In genomic region chr3:35332534-35333272, GRCm38 (mm10) we compare ENCODE assay signal across 10 mouse cellular contexts.
DNase-seq lines count a peak whose midpoint lies in the region; ATAC-seq and TF ChIP-seq lines count a peak whose summit lies in the region.
"Had no signal": no experiment of that assay in that cellular context is flagged by ENCODE, and none has a peak within 500 bp of the region (broad histone marks: within the 10 kb centered on the region; RNA-seq: fewer than 3 reads in every experiment).

No protein-coding gene starts in this region.

- peaks cover 50% of the 10 kb centered on the region for H3K4me1 ChIP-seq in forebrain, embryonic 13.5 days
- H3K4me1 ChIP-seq in limb, embryonic 13.5 days: 0 out of 2 replicates have a peak, but pooled peaks cover 7% of the 10 kb centered on the region
- peaks cover 9% of the 10 kb centered on the region for H3K4me1 ChIP-seq in neural tube, embryonic 15.5 days

- H3K4me3 ChIP-seq in layer of hippocampus, adult 2 months: no peak overlapping the region
- peak overlapping the region; percentile 1; the same call in 1 of the 2 replicates for H3K4me3 ChIP-seq in forebrain, embryonic 13.5 days
- peak overlapping the region; percentile 15 for H3K4me3 ChIP-seq in limb, embryonic 13.5 days
- H3K4me3 ChIP-seq in neural tube, embryonic 15.5 days (replicated peaks): no peak overlapping the region

- 0 out of 2 replicates have a peak overlapping the region, but pooled peaks have one; percentile 21 for H3K9ac ChIP-seq in forebrain, embryonic 13.5 days
- H3K9ac ChIP-seq in limb, embryonic 13.5 days: no peak overlapping the region
- no peak overlapping the region for H3K9ac ChIP-seq in neural tube, embryonic 15.5 days (replicated peaks)

- peak overlapping the region; percentile 48 for H3K4me2 ChIP-seq in forebrain, embryonic 13.5 days
- peak overlapping the region; percentile 48 for H3K4me2 ChIP-seq in limb, embryonic 13.5 days (replicated peaks)
- peak overlapping the region; percentile 43 for H3K4me2 ChIP-seq in neural tube, embryonic 15.5 days

- H3K27me3 ChIP-seq in forebrain, embryonic 13.5 days: no peaks in the 10 kb centered on the region
- H3K27me3 ChIP-seq in limb, embryonic 13.5 days: 0 out of 2 replicates have a peak, but pooled peaks cover 9% of the 10 kb centered on the region
- no peaks in the 10 kb centered on the region for H3K27me3 ChIP-seq in neural tube, embryonic 15.5 days (replicated peaks)

- 2% methylated on average over 18 of the region's 18 CpGs for WGBS in forebrain, embryonic 13.5 days
- 12% methylated on average over 18 of the region's 18 CpGs for WGBS in limb, embryonic 13.5 days
- WGBS in neural tube, embryonic 15.5 days: 5% methylated on average over 18 of the region's 18 CpGs

- H3K9me3 ChIP-seq in forebrain, embryonic 13.5 days (replicated peaks): no peaks in the 10 kb centered on the region
- no peaks in the 10 kb centered on the region for H3K9me3 ChIP-seq in limb, embryonic 13.5 days
- no peaks in the 10 kb centered on the region for H3K9me3 ChIP-seq in neural tube, embryonic 15.5 days (replicated peaks)

- peak overlapping the region; percentile 54 for H3K27ac ChIP-seq in layer of hippocampus, adult 2 months
- H3K27ac ChIP-seq in forebrain, embryonic 13.5 days: peak overlapping the region; percentile 91
- no peak overlapping the region for H3K27ac ChIP-seq in limb, embryonic 13.5 days
- peak overlapping the region; percentile 41; the same call in 1 of the 2 replicates for H3K27ac ChIP-seq in neural tube, embryonic 15.5 days (replicated peaks)

- peak; percentile 85 for ATAC-seq in forebrain, embryonic 13.5 days
- no peak for ATAC-seq in limb, embryonic 13.5 days (ENCODE audit: low FRiP score, low read depth)
- ATAC-seq in neural tube, embryonic 15.5 days (ENCODE audit: low FRiP score): peak; percentile 59; the same call in 1 of the 2 replicates
- no peak for ATAC-seq in megakaryocyte, adult 5-6 weeks (ENCODE audit: poor library complexity, severe bottlenecking)
- ATAC-seq: intestine, postnatal 0 days had no signal

- TF ChIP-seq CTCF in layer of hippocampus, adult 2 months (conservative IDR thresholded peaks at IDR 0.05): no peak

- DNase-seq in layer of hippocampus, adult 2 months (ENCODE audit: low spot score in 2 of 2): no peak
- no peak for DNase-seq in layer of hippocampus, adult 9-10 months (ENCODE audit: low spot score)
- no peak for DNase-seq in gastrocnemius, adult 8-10 months (ENCODE audit: low spot score in 2 of 2)
- DNase-seq in right cerebral cortex, postnatal 10 days (ENCODE audit: low spot score in 2 of 2): no peak
- DNase-seq: cerebellum, adult 18-20 months had no signal

- H3K36me3 ChIP-seq in forebrain, embryonic 13.5 days (ENCODE audit: poor library complexity, severe bottlenecking): no peaks in the 10 kb centered on the region
- H3K36me3 ChIP-seq in limb, embryonic 13.5 days: no peaks in the 10 kb centered on the region
- no peaks in the 10 kb centered on the region for H3K36me3 ChIP-seq in neural tube, embryonic 15.5 days

Comparison
In these comparisons a context has a peak if more than half of its experiments do, and no peak if none do; other contexts are left out.
1. H3K4me3 ChIP-seq: peak in forebrain, embryonic 13.5 days (single experiment) and limb, embryonic 13.5 days (single experiment); none in layer of hippocampus, adult 2 months (single experiment) and neural tube, embryonic 15.5 days (single experiment).
2. ATAC-seq: peak in forebrain, embryonic 13.5 days (single experiment) and neural tube, embryonic 15.5 days (single experiment); none in limb, embryonic 13.5 days (single experiment) and megakaryocyte, adult 5-6 weeks (single experiment).
3. Peak in every context shown above with its lines, with median percentiles within 50 percentile points of each other: H3K4me2 ChIP-seq.